Mouse (Mus musculus) midbrain, postnatal 0 days (tissue): ENCODE results near the gene Akap11. TPM values are rescaled to one million over a fixed set of nuclear protein-coding genes. Genes with fewer than 3 reads are reported as not detected.

ENCODE experiments used
- ATAC-seq: fragments of 200-750 bp; cut with Nextera tagmentation; 2 replicates; pipeline ENCODE4 v1.8.0; 2017; ENCODE audit warnings: moderate number of reproducible peaks, mild to moderate bottlenecking, moderate TSS enrichment, moderate library complexity; ENCODE audit not compliant: low FRiP score
- DNase-seq: peaks from one replicate; pipeline ENCODE4 v3.0.0-alpha.2; 2015; ENCODE audit warnings: low spot score
- H3K27ac ChIP-seq: fragments of 300-500 bp; sonication (generic); 2 replicates; pipeline ENCODE4 v1.5.1; 2014; ENCODE audit warnings: low read depth, mild to moderate bottlenecking, low read length, mixed read lengths
- H3K27me3 ChIP-seq: fragments of 300-500 bp; sonication (generic); 2 replicates; pipeline ENCODE4 v1.6.1; 2014; ENCODE audit warnings: low read length, control low read depth, mixed read lengths; ENCODE audit not compliant: insufficient read depth
- H3K36me3 ChIP-seq: fragments of 300-500 bp; sonication (generic); 2 replicates; pipeline ENCODE4 v1.6.1; 2014; ENCODE audit warnings: low read length, control low read depth, mixed read lengths; ENCODE audit not compliant: insufficient read depth
- H3K4me1 ChIP-seq: fragments of 300-500 bp; sonication (generic); 2 replicates; pipeline ENCODE4 v1.6.1; 2014; ENCODE audit warnings: mild to moderate bottlenecking, control low read depth, antibody characterized with exemption, low read length, mixed read lengths; ENCODE audit not compliant: insufficient read depth
- H3K4me2 ChIP-seq: fragments of 300-500 bp; sonication (generic); 2 replicates; pipeline ENCODE4 v1.6.1; 2014; ENCODE audit warnings: low read depth, mild to moderate bottlenecking, low read length, mixed read lengths; ENCODE audit not compliant: poor library complexity, severe bottlenecking
- H3K4me3 ChIP-seq: fragments of 300-500 bp; sonication (generic); 2 replicates; pipeline ENCODE4 v1.5.1; 2014; ENCODE audit warnings: low read depth, mild to moderate bottlenecking, low read length, moderate library complexity
- H3K9ac ChIP-seq: fragments of 300-500 bp; sonication (generic); replicated peaks from 2 replicates; pipeline ENCODE4 v1.6.1; 2014; ENCODE audit warnings: mild to moderate bottlenecking, low read length, moderate library complexity, mixed read lengths; ENCODE audit not compliant: poor library complexity, severe bottlenecking
- H3K9me3 ChIP-seq: fragments of 300-500 bp; sonication (generic); 2 replicates; pipeline ENCODE4 v1.6.1; 2016; ENCODE audit warnings: low read length, control low read depth
- CTCF ChIP-seq: IDR thresholded peaks from 2 replicates; pipeline ENCODE4 v1.5.1; 2016; ENCODE audit warnings: antibody characterized with exemption, mild to moderate bottlenecking
- WGBS: fragments of 180-500 bp; shearing (Covaris S2); extraction: QIAGEN DNeasy Blood & Tissue Kit; methylation state at CpG from one replicate; pipeline ENCODE4 v1.1.7; 2014; 5-methylcytosine and 5-hydroxymethylcytosine counted together
- polyA plus RNA-seq: library from polyadenylated mRNA; unstranded; fragments of >200 nt; fragmentation: Nextera tagmentation; extraction: Ambion mirVana; gene quantifications from 2 replicates; pipeline ENCODE4 v1.2.1, GENCODE M21; 2015
- total RNA-seq: library from RNA; depleted of rRNA; stranded (reverse); fragments of >200 nt; gene quantifications from 2 replicates; pipeline ENCODE4 v1.2.3, GENCODE M21; 2014

Gene Akap11
- total and polyA plus RNA-seq, 2 experiments from 2014 or later: 33.5 to 83.0 TPM

DNA sequence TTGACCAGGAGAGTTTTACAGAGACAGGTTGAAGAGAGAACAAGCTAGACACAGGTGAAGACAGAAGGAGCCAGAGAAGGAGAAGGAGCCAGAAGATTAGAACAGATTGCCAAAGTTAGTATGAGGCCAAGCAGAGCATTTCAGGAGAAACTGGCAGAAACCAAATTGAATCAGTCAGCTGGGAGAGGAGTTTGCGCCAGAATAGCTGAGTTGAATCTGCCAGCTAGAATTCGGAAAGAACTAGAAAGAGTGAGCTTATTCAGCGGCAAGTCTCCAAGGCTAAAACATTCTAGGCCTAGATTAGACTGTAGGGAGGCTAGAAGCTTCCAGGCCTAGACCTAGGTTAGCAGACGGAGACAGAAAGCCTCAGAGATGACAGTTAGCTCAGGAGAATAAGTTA lies 65.9 kb downstream of the Akap11 start:
- Histone ChIP-seq H3K27ac (no peak overlapping the region), H3K4me3 (no peak overlapping the region), H3K4me2 (no peak overlapping the region), H3K4me1 (no peaks in the 10 kb centered on the region), H3K9ac (no peak overlapping the region), H3K36me3 (no peaks in the 10 kb centered on the region), H3K27me3 (no peaks in the 10 kb centered on the region), H3K9me3 (no peaks in the 10 kb centered on the region)
- TF ChIP-seq CTCF: no peak
- WGBS: 90% methylated on average over 4 of the region's 4 CpGs
- DNase-seq (no peak), ATAC-seq (no peak)

GRCm38 (mm10) chr14:78468991-78469390 lies 67.6 kb downstream of the Akap11 start:
- TF ChIP-seq CTCF: no peak
- no peaks in the 10 kb centered on the region for H3K36me3 ChIP-seq

GRCm38 (mm10) chr14:78467994-78468393 lies 68.6 kb downstream of the Akap11 start:
- WGBS: 94% methylated on average over 4 of the region's 4 CpGs

More at GRCm38 (mm10) chr14:78468991-78469390, 67.6 kb downstream of the Akap11 start:
- DNase-seq (no peak), ATAC-seq (no peak)
- no peak overlapping the region for H3K9ac ChIP-seq
- 76% methylated on average over 7 of the region's 7 CpGs for WGBS
- no peak overlapping the region for H3K4me2 ChIP-seq
- H3K4me1 ChIP-seq: no peaks in the 10 kb centered on the region
- H3K4me3 ChIP-seq: no peak overlapping the region
- no peak overlapping the region for H3K27ac ChIP-seq
- no peaks in the 10 kb centered on the region for H3K27me3 ChIP-seq
- H3K9me3 ChIP-seq: no peaks in the 10 kb centered on the region

GRCm38 (mm10) chr14:78464353-78464752 lies 72.3 kb downstream of the Akap11 start:
- Histone ChIP-seq H3K27me3 (no peaks in the 10 kb centered on the region), H3K9me3 (no peaks in the 10 kb centered on the region), H3K4me1 (no peaks in the 10 kb centered on the region), H3K4me2 (no peak overlapping the region), H3K27ac (no peak overlapping the region), H3K4me3 (no peak overlapping the region), H3K9ac (no peak overlapping the region), H3K36me3 (no peaks in the 10 kb centered on the region)
- no peak for TF ChIP-seq CTCF
- DNase-seq (no peak), ATAC-seq (no peak)
- 92% methylated on average over 4 of the region's 4 CpGs for WGBS

More at GRCm38 (mm10) chr14:78467994-78468393, 68.6 kb downstream of the Akap11 start:
- ATAC-seq: no peak
- no peak for DNase-seq
- no peak for TF ChIP-seq CTCF
- H3K4me2 ChIP-seq: no peak overlapping the region
- H3K27me3 ChIP-seq: no peaks in the 10 kb centered on the region
- no peaks in the 10 kb centered on the region for H3K9me3 ChIP-seq
- H3K4me1 ChIP-seq: no peaks in the 10 kb centered on the region
- no peak overlapping the region for H3K27ac ChIP-seq
- H3K9ac ChIP-seq: no peak overlapping the region
- H3K36me3 ChIP-seq: no peaks in the 10 kb centered on the region
- no peak overlapping the region for H3K4me3 ChIP-seq

GRCm38 (mm10) chr14:78459121-78459520 lies 77.5 kb downstream of the Akap11 start:
- TF ChIP-seq CTCF: no peak
- DNase-seq: no peak
- no peak for ATAC-seq
- Histone ChIP-seq H3K4me2 (no peak overlapping the region), H3K27ac (no peak overlapping the region), H3K4me1 (no peaks in the 10 kb centered on the region), H3K4me3 (no peak overlapping the region), H3K36me3 (no peaks in the 10 kb centered on the region), H3K27me3 (no peaks in the 10 kb centered on the region), H3K9me3 (no peaks in the 10 kb centered on the region), H3K9ac (no peak overlapping the region)
- 64% methylated on average over 5 of the region's 5 CpGs for WGBS

DNA sequence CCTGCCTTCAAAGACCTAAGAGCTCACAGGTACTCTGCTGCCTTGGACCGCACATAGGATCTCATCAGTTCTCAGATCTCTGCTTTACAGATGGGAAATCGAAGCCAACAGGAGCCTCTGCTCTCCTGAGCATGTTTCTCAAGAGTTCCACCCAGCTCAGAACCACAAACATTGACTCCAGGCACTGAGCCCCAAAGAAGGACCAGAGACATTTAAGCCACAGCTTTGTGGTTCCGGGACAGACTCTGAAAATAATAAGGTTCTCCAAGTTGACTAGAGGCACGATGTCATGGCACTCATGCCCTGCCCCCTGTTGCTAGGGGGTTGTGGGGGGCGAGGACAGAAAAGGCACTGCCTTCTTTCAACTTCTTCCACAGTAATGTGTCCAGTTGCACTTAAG lies 77.9 kb downstream of the Akap11 start:
- Histone ChIP-seq H3K4me1 (no peaks in the 10 kb centered on the region), H3K4me3 (no peak overlapping the region), H3K9me3 (no peaks in the 10 kb centered on the region), H3K27me3 (no peaks in the 10 kb centered on the region), H3K36me3 (no peaks in the 10 kb centered on the region), H3K4me2 (no peak overlapping the region), H3K27ac (no peak overlapping the region), H3K9ac (no peak overlapping the region)
- ATAC-seq: no peak
- WGBS: 74% methylated on average over 5 of the region's 5 CpGs
- no peak for TF ChIP-seq CTCF
- no peak for DNase-seq
